Mouse (Mus musculus) right cerebral cortex, postnatal 4 days (tissue): ENCODE measurements around the gene Pde4b.

ENCODE experiments used
- DNase-seq: peaks from one replicate; pipeline ENCODE4 v3.0.0-alpha.2; 2022

The Pde4b gene

DNA sequence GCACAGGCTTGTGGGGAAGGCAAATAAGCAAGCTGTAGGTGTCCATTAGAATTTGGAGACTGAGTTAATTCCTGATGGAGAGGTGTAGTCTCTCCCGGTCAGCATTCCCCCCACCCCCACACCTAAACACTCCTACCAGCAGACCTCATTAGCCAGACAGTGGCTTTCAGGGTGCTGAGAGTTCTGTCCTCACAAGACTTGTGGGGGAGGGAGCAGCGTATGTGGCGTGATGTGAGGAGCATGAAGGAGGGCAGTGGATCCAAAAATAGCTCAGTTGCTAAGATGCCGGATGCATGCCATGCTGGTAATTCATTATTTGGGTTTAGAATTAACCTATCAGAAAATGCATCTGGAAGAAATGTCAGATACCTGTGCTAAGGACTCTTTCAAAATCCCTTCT, 321.6 kb downstream of the Pde4b start:
- no peak for DNase-seq

GRCm38 (mm10) chr4:102413101-102413500, 325.8 kb downstream of the Pde4b start:
- no peak for DNase-seq

- no peak for DNase-seq
These were observed 326.5 kb downstream of the Pde4b start for GRCm38 (mm10) chr4:102413794-102414193.

GRCm38 (mm10) chr4:102414610-102415009, 327.3 kb downstream of the Pde4b start:
- DNase-seq: no peak

DNA sequence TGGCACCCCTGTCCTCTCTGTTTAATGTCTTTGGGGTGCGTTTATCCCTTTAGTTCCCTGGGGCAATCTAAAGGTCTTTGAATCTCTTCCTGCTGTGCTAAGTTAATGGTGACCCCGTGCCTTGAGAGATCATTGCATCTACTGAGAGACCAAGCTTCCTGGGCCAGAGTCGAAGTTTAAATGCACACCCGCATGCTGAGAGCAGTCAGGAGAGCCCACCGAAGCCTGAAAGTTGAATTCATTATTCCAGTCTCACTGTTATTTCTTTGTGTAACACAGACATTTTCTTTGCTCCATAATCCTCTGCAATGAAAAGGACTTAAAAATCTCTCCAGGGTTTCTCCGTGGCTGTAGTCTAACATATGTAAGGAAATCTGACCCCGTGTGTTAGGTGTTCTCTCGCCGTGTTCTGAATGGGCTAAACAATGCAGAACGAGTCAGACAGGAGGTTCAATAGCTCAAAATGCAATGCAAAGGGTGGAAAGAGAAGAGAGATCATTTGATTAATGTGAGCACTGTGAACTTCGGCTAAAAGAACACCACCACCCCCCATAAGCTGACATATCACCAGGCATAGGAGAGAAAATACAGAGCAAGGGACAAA, 333.6 kb downstream of the Pde4b start:
- no peak for DNase-seq

DNA sequence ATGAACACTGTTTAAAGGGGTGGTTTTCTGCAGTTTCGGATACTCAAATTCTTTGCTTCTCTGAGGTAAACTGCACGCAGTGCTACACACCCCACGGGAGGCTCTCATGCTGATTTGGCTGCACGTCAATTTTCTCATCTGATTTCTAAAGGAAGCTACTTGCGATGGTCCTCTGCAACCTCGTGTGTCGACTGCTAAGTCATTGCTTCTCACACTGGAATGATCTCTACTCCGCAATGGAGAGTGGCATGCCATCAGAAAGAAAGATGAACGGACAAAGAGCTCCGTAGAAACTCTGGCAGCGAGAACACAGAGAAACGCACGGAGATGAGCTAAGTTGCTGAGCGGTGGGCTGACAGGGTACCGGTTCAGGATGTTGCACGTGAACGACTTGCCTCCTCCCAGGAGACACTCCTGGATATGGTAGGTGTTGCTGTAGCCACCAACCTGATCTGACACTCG, 334.1 kb downstream of the Pde4b start:
- DNase-seq: peak; percentile 20

DNA sequence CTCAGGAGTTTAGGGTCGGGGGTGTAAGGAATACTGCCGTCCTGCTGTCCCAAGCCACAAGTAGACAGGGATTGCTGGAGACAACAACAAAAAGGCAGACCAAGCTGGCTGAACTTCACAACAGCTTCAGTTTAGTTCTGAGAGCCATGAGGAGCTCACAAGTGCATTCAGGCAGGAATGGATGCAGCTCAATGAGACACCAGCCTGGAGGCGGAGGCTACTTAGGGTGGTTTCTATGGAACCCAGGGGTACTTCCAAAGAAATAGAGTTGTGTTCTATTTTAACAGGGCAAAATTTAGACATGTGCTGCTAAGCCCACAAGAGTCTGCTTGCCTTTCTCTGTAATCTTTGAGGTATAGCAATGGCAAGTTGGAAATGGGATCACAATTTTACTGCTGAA, 336.8 kb downstream of the Pde4b start:
- no peak for DNase-seq

DNA sequence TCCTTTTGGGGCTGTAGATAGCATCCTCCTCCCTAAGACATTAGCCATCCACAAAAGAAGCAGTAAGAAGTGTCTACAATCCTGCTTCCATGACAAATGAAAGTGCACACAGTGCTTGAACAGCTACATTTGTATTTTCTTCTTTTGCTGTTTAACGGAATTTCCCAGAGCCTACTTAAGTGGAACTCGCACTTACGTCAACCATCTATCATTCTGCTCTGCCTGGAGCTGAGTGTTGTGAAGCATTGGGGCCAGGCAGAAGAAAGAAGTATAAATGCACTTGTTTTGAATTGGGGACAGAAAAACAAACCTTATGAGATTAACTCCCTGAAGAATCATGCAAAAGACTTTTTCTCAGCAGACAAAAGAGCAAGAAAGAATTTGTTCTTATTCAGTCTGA, 338.1 kb downstream of the Pde4b start:
- DNase-seq: no peak

- DNase-seq: no peak
These were observed 342.5 kb downstream of the Pde4b start for GRCm38 (mm10) chr4:102429730-102430341.

GRCm38 (mm10) chr4:102432040-102432782, 344.9 kb downstream of the Pde4b start:
- DNase-seq: no peak

DNA sequence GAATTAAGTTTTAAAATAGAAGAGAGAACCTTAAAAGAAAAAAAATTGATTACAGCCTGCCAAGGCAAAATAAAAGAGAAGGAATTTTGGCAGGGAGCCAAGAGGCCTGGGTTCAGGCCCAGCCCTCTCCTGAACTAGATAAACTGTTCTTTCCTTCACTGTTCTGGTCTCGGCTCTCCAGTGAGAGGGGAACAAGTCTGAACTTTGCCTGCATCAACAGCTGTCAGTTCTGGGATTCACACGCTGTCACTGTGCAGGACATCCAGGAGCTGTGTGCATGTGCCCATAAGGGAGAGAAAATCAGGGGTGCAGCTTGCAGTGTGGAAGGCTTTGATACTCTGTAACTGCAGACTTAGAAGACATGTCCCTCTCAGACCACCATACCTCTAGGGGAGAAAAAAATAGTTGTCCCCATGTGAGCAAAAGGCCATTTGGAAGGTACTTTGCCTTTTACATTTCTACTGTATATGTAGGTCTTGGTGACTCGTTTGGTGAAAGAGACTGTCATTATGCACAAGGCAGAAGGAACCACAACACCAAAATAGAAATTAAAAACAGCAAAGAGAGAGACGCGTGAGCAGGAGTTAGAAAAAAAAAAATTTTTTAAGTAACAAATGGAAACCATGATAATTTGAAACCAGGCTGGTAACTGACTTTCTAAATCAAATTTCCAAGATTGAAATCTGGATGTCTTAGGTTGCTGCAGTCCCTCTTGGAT, 352.2 kb downstream of the Pde4b start:
- DNase-seq: peak; percentile 20

- no peak for DNase-seq
These were observed 352.8 kb downstream of the Pde4b start for GRCm38 (mm10) chr4:102440119-102440481.

DNA sequence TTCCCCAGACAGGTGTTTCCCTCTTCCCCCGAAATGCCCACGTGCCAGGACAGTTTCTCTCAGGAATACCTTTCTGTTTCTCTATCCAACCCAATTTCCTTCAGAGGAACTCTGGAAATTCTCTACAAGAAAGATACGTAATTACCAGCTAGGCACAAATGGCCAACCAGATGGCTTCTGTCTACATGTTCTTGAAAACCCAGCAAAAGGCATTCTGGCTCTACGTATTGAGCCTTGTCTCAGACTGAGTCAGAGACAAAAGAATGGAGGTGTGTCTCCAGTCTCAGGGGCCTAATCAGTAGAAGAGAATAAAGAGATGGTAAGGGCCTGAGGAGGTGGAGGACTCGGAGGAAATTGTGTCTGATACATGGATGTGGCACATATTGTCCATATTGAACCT, 356.2 kb downstream of the Pde4b start:
- DNase-seq: no peak

GRCm38 (mm10) chr4:102444501-102444900, 357.2 kb downstream of the Pde4b start:
- DNase-seq: no peak

DNA sequence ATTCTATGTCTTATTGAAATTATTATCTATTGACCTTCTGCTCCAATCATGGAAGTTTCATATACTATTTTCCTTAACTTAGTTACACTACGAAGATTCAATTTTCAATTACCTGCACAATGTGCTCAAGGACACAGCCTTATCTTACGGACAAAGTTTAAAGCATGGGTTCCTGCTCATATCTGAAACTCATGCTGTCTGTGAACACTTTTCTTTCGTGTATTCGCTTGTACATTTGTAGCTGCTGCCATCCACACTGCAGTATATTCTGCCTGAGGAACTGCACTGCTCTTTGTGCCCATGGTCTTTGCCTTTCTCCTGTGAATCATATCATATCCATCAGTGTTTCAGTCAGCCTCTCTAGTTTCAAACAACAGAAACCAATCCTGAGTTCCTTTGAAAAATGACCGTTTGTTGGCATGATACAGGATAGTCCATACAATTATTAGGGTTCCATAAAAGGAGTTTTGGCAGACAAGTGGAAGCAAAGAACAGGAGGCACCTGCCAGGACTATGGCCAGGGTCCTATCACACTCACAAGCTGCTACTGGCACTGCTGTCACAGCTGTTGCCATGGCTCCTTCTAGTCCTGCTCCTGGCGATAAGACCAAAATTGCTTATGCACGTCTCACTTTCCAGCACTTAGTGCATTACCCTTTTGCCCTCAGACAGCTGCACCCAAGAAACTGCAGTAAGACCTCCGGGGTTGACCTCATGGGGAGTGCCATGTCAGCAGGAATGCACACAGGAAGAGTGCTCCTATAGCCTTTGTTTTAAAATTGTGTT, 359.0 kb downstream of the Pde4b start:
- DNase-seq: no peak

- DNase-seq: no peak
These were observed 369.1 kb downstream of the Pde4b start for GRCm38 (mm10) chr4:102456426-102456825.

GRCm38 (mm10) chr4:102459216-102459999, 372.1 kb downstream of the Pde4b start:
- DNase-seq: no peak

DNA sequence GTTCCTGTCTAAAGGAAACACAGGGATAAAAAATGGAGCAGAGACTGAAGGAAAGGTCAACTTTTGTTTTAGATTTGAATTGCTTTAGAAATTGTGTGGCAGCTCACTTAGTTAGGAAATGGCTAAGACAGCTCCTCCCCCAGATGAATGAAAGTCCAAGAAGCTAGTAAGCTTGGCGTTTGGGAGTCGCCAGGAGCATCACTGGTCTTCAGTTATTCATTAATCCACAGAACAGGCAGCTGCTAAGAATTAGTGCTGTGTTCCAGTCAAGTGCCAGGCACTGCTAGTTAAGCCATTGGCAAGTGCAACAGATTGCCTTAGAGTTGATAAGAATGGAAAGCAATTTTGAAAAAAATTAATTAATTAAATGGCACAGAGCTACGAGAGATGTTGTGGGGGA, 390.8 kb downstream of the Pde4b start:
- DNase-seq: no peak

DNA sequence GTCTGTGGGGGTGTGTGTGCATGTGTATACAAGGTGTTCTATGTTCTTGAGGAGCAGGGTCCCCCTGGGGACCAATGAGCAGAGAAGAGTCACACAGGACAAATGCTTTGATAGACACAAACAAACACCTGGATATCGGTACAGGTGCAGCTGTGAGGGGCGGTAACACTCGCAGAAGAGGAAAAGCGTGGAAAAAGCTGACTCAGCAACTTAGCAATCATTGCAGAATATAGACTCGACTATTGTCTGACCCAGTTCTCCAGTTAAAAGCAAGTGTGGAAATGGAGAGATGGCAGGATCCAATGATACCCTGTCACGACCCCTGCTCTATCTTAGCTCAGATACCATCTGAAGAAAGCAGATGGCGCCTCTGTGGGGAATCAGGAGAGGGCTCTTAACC, 391.5 kb downstream of the Pde4b start:
- no peak for DNase-seq

GRCm38 (mm10) chr4:102480830-102481484, 393.6 kb downstream of the Pde4b start:
- DNase-seq: peak; percentile 35

- DNase-seq: no peak
These were observed 396.1 kb downstream of the Pde4b start for GRCm38 (mm10) chr4:102483354-102484018.
